Mouse (Mus musculus) cerebellum, adult 11 months (tissue): ENCODE measurements at regions not wholly inside any gene's neighbourhood (a gene's known extent, or its start where the extent isn't known, plus 50 kb on each side); places are given as distances from the start of the nearest gene placed in this dataset.
A peak's percentile ranks its signal among the peaks of the same experiment; 100 is the strongest.

Source experiments
- DNase-seq: peaks from one replicate; pipeline ENCODE4 v3.0.0; 2022

DNA sequence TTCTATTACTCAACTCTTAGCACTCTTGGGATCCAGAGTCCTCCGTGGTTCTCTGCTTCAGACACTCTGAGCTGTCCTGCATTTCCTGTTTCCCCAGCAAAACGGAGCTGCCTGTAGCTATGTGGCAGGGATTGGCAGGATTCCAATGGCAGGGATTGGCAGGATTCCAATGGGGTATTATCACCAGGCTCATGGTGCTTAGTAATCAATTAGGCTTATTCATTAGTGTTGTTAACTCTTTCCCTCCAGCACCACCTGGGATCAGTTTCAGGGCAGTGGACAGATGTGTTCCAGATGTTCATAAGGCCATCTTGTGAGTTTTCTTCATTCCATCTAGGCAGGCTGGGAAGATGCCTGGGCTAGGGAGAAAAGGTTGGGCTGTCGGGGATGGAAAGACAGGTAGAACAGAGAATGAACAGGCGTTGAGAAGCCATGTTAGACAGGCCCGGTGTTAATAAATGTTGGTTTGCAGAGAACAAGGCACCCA is 163.5 kb downstream of the Emp1 start:
- DNase-seq: peak; percentile 16

DNA sequence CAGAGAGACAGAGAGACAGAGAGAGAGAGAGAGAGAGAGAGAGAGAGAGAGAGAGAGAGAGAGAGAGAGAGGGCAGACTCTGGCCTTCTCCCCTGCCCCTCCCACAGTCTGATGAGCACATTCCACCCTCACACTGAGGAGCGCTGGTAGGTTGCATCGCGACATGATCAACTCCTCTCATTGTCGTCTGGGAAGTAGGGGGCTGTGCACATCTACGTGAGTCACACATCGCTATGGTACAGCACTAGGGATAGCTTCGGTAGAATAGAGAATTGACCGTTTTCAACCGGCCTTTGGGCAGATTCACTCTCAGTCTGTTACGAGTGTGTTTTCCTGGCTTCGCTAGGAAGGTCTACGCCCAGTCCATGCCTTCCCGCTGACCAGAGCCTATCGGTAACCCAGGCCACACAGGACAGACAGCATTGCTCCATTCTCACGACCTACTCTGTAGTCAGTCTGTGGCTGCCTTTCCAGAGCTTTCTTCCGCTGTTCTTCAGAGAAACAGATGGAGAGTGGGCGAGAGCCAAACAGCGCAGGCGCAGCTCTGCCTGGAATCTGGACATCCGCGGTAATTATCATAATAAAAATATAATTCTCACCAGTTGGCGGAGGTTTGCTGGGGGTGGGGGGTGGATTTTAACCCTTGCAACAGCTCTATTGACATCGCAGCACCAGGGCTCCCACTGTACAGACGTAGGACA is 164.3 kb downstream of the Emp1 start:
- DNase-seq: peak; percentile 35

DNA sequence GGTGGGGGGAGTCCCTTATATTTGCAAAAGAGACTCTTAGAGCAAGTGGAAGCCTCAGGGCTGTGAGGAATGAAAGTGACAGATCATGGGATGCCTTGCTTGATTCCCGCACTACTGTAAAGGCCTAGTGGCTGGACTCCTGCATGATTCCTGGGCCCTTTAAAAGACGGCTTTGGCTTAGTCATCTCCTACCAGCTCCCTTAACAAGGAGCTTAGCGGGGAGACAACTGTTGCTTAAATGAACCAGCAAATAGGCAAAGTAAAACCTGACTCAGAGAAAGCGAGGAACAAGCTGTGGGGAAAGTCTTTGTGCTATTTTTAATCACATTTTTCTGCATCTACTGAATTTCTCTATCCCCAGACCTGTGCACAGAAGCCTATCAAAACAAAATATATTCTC is 165.5 kb downstream of the Emp1 start:
- DNase-seq: no peak

DNA sequence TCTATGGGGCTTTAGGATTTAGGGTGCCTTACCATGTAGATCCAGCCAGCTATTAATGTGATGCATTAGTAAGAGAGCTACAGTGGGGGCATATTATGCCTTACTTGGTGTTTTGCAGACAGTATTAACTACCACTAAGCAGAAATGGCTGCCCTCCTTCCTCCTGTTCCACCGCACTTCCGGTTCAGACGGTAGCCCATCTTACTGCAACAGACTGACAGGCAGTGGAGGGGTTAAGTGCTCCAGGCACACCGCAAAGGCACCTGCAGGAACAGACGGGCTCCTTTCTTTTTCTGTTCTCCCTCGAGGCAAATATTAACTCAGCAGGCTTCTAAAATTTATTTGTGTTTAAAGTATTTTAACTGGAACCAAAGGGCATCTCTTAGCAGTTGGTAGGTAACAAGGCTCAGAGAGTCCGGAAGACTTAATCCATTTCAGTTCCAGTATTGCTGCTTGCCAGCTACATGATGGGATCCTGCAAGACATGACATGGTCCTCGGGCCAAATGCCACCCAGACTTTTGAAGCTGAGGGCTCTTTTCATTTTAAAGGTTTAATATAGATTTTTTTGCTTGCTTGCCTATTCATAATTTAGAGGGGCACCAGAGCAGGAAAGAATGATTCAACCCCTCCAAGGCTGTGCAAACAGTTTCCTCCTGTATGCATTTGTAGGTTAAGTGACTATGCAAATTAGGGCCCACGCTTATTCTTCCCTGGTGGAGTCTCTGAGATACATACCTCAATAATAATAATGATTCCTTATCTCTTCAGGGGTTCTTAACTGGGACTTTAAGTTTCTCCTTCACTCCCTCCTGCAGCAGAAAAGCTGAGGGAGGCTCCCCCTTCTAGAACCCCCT is 177.7 kb downstream of the Emp1 start:
- DNase-seq: no peak

DNA sequence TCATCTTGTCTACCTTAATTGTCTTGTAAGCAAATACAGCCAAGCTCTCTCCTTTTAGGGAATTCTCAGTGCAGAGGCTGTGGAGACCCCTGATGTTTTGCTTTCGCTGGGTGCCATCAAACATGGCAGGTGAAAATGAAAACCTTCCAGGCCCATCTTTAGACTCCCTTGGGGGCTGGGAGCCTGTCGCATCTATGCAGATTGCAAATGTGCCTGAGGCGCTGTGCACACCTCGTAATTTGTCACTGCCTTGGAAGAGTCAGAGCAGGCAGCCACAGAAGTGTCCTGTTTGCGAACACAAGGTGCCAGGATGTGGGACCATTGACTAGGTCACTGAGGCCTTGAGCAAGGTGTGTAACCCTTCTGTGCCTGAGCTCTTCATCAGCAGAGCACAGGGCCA is 179.2 kb downstream of the Emp1 start:
- no peak for DNase-seq

DNA sequence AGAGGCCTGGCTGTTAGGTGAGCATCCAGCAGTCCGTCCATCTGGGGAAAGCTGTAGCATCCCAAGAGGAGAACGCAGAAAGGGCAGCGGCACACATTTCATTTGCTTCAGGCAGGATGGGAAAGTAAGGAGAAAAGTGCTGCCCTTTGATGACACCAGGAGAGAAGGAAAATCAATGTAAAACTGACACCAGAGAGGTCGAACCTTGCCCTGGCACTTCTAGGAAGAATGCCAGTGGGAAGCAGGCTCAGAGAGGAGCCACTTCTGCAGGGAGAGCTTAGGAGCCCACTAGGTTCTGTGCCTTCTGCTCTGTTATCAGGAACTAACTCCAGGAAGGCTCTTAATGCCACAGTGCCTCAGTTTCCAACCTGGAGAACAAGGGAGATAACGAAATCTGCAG is 180.0 kb downstream of the Emp1 start:
- no peak for DNase-seq

DNA sequence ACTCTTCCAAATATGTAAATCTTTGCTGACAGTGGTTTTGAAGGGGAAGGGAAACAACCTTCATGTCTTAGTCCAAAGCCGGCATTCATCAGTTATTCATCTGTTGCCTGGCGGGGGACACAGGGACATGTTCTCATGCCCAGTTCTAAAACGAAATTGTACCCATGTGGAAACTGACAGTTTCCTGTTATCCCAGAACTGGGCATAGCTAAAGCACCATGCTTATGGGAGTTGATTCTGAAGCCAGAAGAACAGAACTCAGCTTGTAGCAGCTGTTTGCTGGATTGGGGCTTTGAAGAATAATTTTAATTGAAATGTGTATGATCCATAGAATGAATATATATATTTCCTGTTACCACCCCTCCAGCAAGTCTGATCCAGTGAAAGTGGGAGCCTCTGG is 181.0 kb downstream of the Emp1 start:
- DNase-seq: no peak

DNA sequence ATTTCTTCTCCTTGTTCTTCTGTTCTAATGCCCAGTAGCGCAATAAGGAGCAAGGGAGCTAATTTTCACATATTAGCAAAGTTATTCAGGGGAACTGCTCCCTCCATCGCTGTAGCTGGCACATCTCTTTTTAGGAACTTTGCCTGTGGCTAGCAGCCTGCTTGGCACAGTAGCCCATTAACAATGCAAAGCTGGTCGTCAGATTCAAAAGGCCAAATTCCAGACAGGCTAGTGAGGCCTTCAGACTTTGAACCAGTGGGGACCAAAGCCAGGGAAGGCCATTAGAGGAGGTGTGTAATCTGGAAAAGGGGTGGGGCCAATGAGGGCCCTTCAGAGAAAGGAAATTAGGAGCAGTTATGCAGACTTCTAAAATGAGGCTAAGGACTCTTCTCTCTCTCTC is 181.5 kb downstream of the Emp1 start:
- no peak for DNase-seq

DNA sequence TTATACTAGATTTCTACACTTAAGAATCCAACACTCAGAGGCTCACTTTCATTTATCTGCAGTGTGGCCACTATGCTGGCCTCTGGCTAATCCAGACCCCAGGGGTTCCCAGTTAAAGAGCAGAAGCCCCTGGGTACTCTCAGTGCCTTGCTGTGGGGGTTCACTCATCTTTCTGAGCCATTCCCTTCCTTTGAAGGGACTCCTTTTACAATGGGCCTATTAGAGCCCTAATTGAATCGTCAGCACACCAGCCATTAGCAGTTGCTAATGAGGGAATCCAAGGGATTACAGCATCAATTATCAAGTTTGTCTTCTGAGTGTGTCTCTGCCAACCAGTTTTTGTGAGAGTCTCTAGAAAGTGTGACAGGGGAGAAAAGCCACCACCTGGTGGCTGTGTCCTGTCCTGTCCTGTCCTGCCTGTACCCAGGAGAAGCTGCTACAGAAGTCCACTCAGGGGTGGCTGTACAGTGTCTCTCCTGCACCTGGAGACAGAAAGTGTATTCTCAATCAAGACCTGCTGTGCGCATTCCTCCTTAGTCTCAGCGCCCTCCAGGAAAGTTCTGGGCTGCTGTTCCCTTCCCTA is 188.1 kb downstream of the Emp1 start:
- no peak for DNase-seq

DNA sequence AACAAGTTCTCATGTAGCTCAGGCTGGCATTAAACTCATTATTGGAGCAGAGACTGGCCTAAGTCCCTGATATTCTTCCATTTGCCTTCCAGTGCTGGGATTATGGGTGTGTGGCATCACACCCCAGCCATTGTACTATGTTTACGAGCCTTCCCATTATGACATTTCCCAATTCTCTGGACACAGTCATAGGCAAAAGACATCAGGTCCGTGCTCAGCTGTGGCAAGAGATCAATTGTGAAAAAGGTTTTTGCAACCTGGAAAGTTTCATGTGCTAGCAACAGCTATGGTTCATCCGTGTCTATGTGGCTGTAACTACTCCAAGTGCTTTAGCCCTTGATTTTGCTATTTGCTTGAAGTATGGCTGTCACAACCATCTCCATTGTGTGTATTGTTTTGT is 190.1 kb downstream of the Emp1 start:
- DNase-seq: no peak

DNA sequence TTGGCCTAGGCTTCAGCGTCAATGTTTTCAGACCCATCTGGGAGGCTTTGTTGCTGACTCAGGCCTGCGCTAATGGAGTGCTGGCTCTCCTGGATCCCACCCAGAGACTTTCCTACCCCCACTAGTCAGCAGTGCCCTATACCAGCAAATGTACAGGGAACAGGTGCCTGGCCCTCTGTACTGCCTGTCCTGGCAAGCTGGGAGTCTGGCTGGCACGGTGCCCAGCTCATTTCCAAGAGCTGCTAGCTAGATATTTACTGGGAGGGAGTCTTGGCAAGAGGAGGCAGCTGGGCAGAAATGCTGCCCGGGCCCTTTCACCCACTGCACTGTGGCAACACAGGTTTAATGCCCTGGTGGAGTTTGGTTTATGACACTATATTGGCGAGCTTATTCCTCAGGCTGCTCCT is 197.2 kb downstream of the Emp1 start:
- DNase-seq: peak; percentile 98

DNA sequence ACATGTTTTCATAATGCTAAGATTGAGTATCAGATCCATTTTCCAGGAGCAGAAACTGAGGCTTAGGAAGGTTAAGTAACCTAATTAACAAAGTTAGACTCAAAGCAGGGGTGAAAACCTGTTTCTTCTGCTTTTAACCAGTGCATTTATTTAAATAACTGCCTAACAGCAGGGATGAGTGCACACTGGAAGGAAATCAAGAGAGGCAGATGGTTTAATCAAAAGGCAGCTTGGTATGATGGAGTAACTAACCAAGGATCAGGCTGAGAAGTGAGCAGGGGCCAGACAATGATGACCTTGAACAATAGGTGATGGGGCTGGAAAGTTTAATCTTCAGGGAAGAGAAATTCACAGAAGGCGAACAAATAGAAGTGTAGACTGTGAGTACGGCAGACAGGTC is 199.9 kb downstream of the Emp1 start:
- DNase-seq: peak; percentile 19

DNA sequence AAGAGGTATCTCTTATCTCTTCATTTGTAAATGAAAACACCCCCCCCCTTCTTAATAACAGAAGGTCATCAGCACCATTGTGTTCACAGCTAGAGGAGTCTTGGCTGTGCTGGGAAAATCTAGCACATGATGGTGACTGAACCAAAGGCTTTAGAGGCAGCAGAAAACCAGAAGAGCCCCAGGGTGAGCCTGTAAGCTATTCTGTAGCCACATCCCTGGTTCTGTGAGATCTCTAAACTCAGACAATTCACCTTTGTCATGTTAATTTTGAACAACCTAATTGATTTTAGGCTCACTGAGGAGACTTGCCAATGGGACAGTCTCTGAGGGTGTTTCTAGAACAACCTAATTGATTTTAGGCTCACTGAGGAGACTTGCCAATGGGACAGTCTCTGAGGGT is 201.4 kb downstream of the Emp1 start:
- no peak for DNase-seq

DNA sequence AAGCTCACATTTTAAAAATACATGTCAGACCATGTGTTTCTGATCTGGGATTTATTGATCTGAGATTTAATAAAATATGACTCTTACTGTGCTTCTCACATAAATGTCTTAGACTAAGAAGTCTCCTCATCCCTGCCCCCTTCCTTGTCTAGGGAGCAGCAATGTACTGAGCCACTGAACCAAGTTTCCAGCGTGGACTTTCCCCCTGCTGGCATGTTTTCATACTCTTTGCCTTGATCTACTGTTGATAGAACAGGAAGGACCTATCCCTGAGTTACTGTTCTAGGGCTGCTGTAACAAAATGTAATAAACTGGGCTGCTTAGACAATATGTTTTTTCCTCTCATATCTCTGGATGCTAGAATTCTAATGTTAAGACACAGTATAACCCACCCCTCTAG is 206.7 kb downstream of the Emp1 start:
- no peak for DNase-seq

DNA sequence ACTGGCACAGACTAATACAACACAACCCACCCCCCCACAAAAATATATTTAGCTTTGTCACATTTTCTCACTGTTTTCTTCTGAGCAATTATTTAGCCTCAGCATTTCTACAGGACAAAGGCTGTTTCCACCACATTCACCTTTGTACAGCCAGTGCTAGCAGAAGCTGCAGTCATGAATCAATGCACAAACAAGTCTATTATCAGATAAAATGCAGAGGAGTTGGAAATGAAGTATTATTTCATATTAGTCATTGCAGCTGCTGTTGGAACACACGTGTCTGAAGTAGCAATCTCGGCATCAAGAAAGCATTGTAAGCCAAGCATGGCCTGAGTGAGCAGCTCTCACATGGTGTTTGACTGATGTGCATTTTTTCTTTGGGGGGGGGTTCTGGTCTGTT is 212.9 kb downstream of the Emp1 start:
- DNase-seq: no peak

DNA sequence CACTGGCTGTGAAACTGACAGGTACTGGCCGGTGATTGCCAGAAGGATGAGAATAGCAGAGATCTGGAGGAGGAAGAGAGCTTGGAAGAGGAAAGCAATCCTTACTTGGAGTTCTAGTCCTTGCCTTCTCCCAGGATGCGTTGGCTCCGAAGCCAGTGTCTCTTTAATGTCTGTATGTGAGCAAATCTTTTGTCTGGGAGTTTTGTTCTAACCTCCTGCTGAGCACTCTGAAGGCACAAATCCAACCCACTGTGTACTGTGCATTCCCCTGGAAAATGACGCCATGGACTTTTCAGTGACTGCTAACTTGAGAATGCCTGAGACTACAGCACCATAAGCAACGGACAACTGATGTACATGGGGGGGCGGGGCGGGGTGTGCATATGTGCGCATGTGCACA is 216.4 kb downstream of the Emp1 start:
- no peak for DNase-seq

DNA sequence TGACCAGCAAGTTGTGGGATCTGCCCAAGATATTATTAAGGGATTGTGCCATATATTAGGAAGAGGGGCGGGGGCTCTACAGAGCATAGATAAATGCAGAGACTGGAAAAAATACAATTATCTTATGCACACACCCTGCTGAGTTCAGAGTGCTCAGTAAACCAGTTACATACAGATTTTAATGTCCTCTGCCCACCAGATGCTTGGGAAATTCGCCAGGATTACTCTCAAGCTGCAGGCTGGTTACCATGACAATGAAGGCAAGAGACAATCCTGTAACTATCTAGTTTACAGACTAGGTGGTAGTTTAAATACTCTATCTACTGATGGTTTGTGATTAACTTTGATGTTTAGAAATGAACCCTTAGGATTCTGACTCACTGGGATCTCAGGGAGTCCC is 220.2 kb downstream of the Emp1 start:
- DNase-seq: no peak

DNA sequence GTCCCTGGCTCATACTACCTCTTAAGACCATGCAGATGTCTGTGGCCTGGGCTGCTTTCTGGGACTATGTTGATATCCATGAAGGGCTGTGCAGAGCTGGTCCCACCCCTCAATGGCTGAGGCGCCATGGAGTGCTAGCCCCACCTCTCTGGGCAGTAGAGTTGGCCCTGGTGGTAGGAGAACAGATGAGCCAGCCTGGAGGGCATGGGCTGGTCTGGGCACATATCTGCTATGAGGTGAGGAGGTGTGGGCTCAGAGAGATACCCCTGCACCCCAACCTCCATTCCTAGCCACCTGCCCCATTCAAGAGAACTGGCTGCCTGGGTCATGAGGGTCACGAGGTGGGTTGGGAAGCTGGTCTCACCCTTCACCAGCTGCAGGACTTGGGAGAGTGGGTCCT is 222.4 kb downstream of the Emp1 start:
- no peak for DNase-seq

DNA sequence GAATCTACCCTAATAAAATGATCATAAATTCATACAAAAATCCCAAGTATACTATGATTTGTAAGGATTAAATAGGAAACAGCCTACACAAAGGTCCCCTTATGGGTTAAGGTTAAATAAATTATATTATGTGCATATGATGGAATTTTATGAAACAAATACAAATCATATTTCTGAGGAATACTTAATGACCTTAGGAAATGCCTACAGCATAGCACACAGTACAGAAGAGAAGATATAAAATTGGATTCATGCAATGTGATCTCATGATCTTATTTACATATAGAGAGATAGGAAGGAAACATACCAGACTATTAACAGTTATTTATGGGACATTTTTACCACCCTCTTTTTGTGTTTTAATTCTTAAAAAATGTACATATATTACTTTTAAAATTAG is 227.7 kb downstream of the Emp1 start:
- no peak for DNase-seq

DNA sequence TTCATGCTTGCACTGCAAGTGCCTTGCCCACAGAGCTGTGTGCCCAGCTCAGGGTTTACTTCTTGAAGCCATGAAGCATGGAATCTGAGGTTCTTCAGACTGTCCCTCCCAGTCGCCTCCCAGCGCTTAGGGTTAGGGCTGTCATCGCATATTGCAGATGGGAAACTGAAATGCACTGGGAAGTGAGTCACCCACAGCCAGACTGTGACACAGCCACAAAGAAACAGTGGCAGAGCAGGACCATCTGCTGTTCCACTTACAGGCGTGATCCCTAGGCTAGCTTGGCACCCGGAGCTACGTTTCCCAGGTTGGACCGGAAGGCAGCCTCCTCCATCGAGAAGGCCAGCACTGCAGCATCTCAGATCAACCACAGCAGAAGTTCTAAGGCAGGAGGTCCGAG is 228.7 kb downstream of the Emp1 start:
- no peak for DNase-seq

DNA sequence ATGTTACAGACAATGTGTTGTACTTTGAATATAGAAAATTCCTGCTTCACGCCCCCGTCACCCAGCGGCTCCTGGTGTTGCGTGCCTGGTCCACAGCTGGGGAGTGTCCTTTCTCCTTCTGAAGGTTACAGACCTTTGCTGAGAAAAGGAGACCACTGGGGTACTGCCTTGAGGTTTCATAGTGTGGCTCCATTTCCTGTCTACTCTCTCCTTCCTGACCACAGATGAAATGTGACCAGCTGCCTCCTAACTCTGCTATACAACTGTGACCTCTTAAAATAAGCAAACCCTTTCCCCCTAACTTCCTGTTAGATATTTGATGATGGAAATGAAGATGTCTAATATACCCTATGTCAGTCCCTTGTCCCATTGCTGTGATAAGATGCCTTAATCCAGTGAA is 234.0 kb downstream of the Emp1 start:
- DNase-seq: no peak

DNA sequence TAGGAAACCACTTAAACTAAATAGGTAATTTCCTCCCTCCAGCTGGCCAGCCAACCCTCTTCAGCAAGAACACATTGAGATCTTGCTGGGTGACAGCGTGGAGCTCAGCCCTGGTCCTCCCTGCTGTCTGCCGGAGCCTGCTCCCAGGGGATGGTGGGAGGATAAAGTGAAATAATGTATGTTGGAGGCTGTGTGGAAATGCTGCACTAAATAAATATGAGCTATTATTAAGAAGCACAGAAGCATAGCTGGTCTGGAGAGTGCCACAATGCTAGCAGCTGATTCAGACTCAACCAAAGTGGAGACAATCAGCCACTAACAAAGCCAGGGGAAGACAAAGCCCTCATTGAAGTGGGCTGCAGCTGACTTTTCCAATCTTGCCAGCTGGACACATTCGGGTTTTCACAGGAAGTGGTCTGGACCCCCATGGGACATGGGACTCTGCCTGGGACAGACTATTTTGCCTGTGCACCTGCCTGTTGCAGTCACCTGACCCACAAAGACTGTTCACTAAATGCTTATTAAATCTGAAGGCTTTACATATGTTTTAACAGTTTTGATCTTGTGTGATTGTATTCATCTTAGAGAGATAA is 248.3 kb downstream of the Emp1 start:
- DNase-seq: no peak

DNA sequence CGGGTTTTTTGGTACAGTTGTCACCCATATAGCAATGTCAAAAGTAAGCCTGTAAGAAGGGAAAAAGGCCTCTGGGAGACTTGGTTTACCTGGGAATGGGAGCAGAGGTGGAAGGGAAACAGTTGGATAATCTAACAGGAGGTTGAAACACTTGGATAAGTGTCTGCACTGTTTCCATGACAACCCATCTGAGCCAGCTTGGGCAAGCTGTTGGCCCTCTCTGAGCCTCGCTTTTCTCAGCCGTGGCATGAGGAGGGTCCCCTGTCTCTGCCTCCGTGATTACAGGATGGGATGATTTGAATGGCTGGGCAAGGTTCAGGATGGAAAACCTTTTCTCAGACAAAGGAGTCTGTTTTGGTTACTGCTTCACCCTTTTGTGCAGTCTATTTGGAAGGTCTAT is 265.6 kb downstream of the Emp1 start:
- DNase-seq: no peak

DNA sequence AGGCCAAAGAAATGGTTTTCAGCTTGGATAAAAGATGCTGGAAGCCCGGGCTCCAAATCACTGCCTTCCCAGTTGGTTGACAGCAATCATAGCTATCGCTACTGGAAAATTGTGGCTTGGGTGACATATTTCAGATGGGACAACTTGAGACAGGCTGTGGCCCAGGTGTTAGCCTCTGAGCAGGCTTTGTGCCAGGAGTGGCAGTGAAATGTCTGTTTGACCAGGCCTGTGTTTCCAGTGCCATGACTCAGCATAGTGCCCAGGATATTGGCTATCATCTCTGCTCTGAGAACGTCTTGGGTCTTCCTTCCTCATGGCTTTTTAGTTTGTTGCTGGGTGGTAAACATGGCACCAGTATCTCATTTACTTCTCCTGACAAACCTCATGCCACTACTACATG is 266.9 kb downstream of the Emp1 start:
- no peak for DNase-seq
